10 mouse cellular contexts compared by ENCODE assay signal in the genomic region with DNA sequence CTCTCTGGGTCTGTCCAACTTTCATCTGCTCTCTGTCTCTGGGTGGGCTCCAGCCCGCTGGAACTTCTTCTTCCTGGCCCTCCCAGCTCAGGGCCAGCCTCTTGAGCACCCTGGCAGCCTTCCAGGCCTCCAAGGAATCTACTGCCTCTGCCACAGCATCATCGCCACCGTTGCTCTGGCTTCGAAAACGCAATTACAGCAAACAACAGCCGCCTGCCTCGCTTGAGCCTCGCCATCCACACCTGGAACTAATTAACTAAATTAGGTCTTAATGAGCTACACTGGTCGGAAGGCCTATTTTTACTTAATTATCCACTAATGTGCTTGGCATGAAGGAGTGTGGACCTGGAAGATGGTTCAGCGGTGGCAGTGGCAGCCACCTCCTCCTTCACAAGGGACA. TPM values are rescaled to one million over a fixed set of nuclear protein-coding genes. Genes with fewer than 3 reads are reported as not detected.
DNase-seq lines count a peak whose midpoint lies in the region; ATAC-seq and TF ChIP-seq lines count a peak whose summit lies in the region.
"Had no signal": no experiment of that assay in that cellular context is flagged by ENCODE, and none has a peak within 500 bp of the region (broad histone marks: within the 10 kb centered on the region; RNA-seq: fewer than 3 reads in every experiment).

No protein-coding gene starts in this region.

- WGBS in forebrain, embryonic 12.5 days: 24% methylated on average over 10 of the region's 10 CpGs
- 63% methylated on average over 10 of the region's 10 CpGs for whole genome bisulfite sequencing in liver, embryonic 12.5 days (ENCODE audit: insufficient replicate concordance)

- no peak overlapping the region; the same call in 1 of the 2 replicates for H3K4me2 ChIP-seq in forebrain, embryonic 12.5 days
- no peak overlapping the region for H3K4me2 ChIP-seq in liver, embryonic 12.5 days

- H3K4me1 ChIP-seq in forebrain, embryonic 12.5 days: peaks cover 28% of the 10 kb centered on the region
- no peaks in the 10 kb centered on the region for H3K4me1 ChIP-seq in liver, embryonic 12.5 days

- no peak for TF ChIP-seq POLR2A in brain, embryonic 14.5 days (IDR thresholded peaks at IDR 0.05; ENCODE audit: borderline replicate concordance, extremely low read depth, insufficient read depth, insufficient read length, poor library complexity, severe bottlenecking)

- TF ChIP-seq CTCF in brain, embryonic 14.5 days (IDR thresholded peaks at IDR 0.05; ENCODE audit: borderline replicate concordance, extremely low read depth, insufficient read depth, insufficient read length): no peak

- peaks cover 57% of the 10 kb centered on the region for H3K27me3 ChIP-seq in forebrain, embryonic 12.5 days
- H3K27me3 ChIP-seq in liver, embryonic 12.5 days (replicated peaks): no peaks in the 10 kb centered on the region; the same call in 1 of the 2 replicates

- no peaks in the 10 kb centered on the region for H3K9me3 ChIP-seq in forebrain, embryonic 12.5 days
- no peaks in the 10 kb centered on the region for H3K9me3 ChIP-seq in liver, embryonic 12.5 days (replicated peaks)

- H3K9ac ChIP-seq in forebrain, embryonic 12.5 days: no peak overlapping the region
- no peak overlapping the region for H3K9ac ChIP-seq in liver, embryonic 12.5 days

- H3K36me3 ChIP-seq in forebrain, embryonic 12.5 days (replicated peaks): no peaks in the 10 kb centered on the region
- H3K36me3 ChIP-seq in liver, embryonic 12.5 days: no peaks in the 10 kb centered on the region

- H3K4me3 ChIP-seq in forebrain, embryonic 12.5 days (replicated peaks): no peak overlapping the region
- no peak overlapping the region for H3K4me3 ChIP-seq in liver, embryonic 12.5 days

- peak; percentile 58 for DNase-seq in kidney, postnatal 10 days
- no peak for DNase-seq in kidney, postnatal 14 days
- peak; percentile 94 for DNase-seq in brain, embryonic 14.5 days (ENCODE audit: low read depth)
- DNase-seq in lung, postnatal 4 days: peak; percentile 33 to 58
- no peak for DNase-seq in embryo, embryonic 11 days
- no peak for DNase-seq in thymus, adult 18-20 months
- DNase-seq: layer of hippocampus, postnatal 36 days; right cerebral cortex, adult 18-20 months had no signal

- peak; percentile 78 for ATAC-seq in forebrain, embryonic 12.5 days (ENCODE audit: low FRiP score)
- no peak for ATAC-seq in liver, embryonic 12.5 days

- peak overlapping the region; percentile 59; the same call in 1 of the 2 replicates for H3K27ac ChIP-seq in forebrain, embryonic 12.5 days
- no peak overlapping the region for H3K27ac ChIP-seq in liver, embryonic 12.5 days

RNA-seq across cellular contexts. Expression of gene Glyctk, which starts 18.2 kb away (rescaled TPM):
- polyA plus RNA-seq in brain, embryonic 14.5 days (2012; rRNA removed): 1.3 and 1.6 TPM in 2 replicates
- 9.1 and 10.2 TPM in 2 replicates for polyA plus RNA-seq in forebrain, embryonic 12.5 days (2016; fragmentation: Nextera tagmentation; extraction: Ambion mirVana)
- 14.1 and 15.7 TPM in 2 replicates for polyA plus RNA-seq in liver, embryonic 12.5 days (2016; fragmentation: Nextera tagmentation; extraction: Ambion mirVana)

RNA-seq across cellular contexts. Expression of gene Wdr82, which starts 31.0 kb away (rescaled TPM):
- polyA plus RNA-seq in brain, embryonic 14.5 days (2012; rRNA removed): 169 and 175 TPM in 2 replicates
- 38.1 and 41.2 TPM in 2 replicates for polyA plus RNA-seq in forebrain, embryonic 12.5 days (2016; fragmentation: Nextera tagmentation; extraction: Ambion mirVana)
- polyA plus RNA-seq in liver, embryonic 12.5 days (2016; fragmentation: Nextera tagmentation; extraction: Ambion mirVana): 11.5 and 11.8 TPM in 2 replicates

RNA-seq across cellular contexts. Expression of gene Col6a4, which starts 43.2 kb away (rescaled TPM):
- polyA plus RNA-seq in brain, embryonic 14.5 days (2012; rRNA removed): 2.1 TPM in 2 replicates
- polyA plus RNA-seq in forebrain, embryonic 12.5 days (2016; fragmentation: Nextera tagmentation; extraction: Ambion mirVana): 0.27 and 0.70 TPM in 2 replicates
- polyA plus RNA-seq in liver, embryonic 12.5 days (2016; fragmentation: Nextera tagmentation; extraction: Ambion mirVana): 0.01 and 0.05 TPM in 2 replicates

RNA-seq across cellular contexts. Expression of gene Ppm1m, which starts 59.8 kb away (rescaled TPM):
- 24.1 and 26.7 TPM in 2 replicates for polyA plus RNA-seq in brain, embryonic 14.5 days (2012; rRNA removed)
- polyA plus RNA-seq in forebrain, embryonic 12.5 days (2016; fragmentation: Nextera tagmentation; extraction: Ambion mirVana): 29.6 and 33.3 TPM in 2 replicates
- polyA plus RNA-seq in liver, embryonic 12.5 days (2016; fragmentation: Nextera tagmentation; extraction: Ambion mirVana): 17.0 and 17.8 TPM in 2 replicates

Comparison
In these comparisons a context has a peak if more than half of its experiments do, and no peak if none do; other contexts are left out.
1. DNase-seq: peak in kidney, postnatal 10 days (single experiment), brain, embryonic 14.5 days (single experiment) and lung, postnatal 4 days (2 of 2); none in kidney, postnatal 14 days (single experiment), embryo, embryonic 11 days (single experiment) and thymus, adult 18-20 months (0 of 2).